Mouse (Mus musculus) forebrain, embryonic 15.5 days (tissue): Measurements from ENCODE around the gene Mrps12. TPM values are rescaled to one million over a fixed set of nuclear protein-coding genes. Genes with fewer than 3 reads are reported as not detected.

Experiments
- ATAC-seq: fragments of 200-750 bp; cut with Nextera tagmentation; replicated peaks from 2 replicates; pipeline ENCODE4 v1.8.0; 2017; ENCODE audit warnings: mild to moderate bottlenecking, moderate TSS enrichment, moderate library complexity
- H3K27ac ChIP-seq: fragments of 300-500 bp; sonication (generic); replicated peaks from 2 replicates; pipeline ENCODE4 v1.5.1; 2015; ENCODE audit warnings: mild to moderate bottlenecking, inconsistent platforms
- H3K27me3 ChIP-seq: fragments of 300-500 bp; sonication (generic); 2 replicates; pipeline ENCODE4 v1.6.1; 2015; ENCODE audit warnings: inconsistent platforms
- H3K36me3 ChIP-seq: fragments of 300-500 bp; sonication (generic); 2 replicates; pipeline ENCODE4 v1.6.1; 2015; ENCODE audit warnings: mild to moderate bottlenecking, inconsistent platforms
- H3K4me1 ChIP-seq: fragments of 300-500 bp; sonication (generic); 2 replicates; pipeline ENCODE4 v1.6.1; 2015; ENCODE audit warnings: inconsistent platforms
- H3K4me2 ChIP-seq: fragments of 300-500 bp; sonication (generic); replicated peaks from 2 replicates; pipeline ENCODE4 v1.6.1; 2015; ENCODE audit warnings: mild to moderate bottlenecking, inconsistent platforms
- H3K4me3 ChIP-seq: fragments of 300-500 bp; sonication (generic); 2 replicates; pipeline ENCODE4 v1.5.1; 2015; ENCODE audit warnings: mild to moderate bottlenecking, inconsistent platforms
- H3K9ac ChIP-seq: fragments of 300-500 bp; sonication (generic); replicated peaks from 2 replicates; pipeline ENCODE4 v1.6.1; 2015; ENCODE audit warnings: mild to moderate bottlenecking, inconsistent platforms
- H3K9me3 ChIP-seq: fragments of 300-500 bp; sonication (generic); 2 replicates; pipeline ENCODE4 v1.6.1; 2016; ENCODE audit warnings: inconsistent platforms
- WGBS: fragments of 180-500 bp; shearing (Covaris S2); methylation state at CpG from one replicate; pipeline ENCODE4 v1.1.7; 2015; ENCODE audit warnings: mixed read lengths; 5-methylcytosine and 5-hydroxymethylcytosine counted together
- polyA plus RNA-seq: library from polyadenylated mRNA; unstranded; fragments of >200 nt; fragmentation: Nextera tagmentation; extraction: Ambion mirVana; gene quantifications from 2 replicates; pipeline ENCODE4 v1.2.1, GENCODE M21; 2015

The Mrps12 gene
- polyA plus RNA-seq = 109 and 113 TPM in 2 replicates

DNA sequence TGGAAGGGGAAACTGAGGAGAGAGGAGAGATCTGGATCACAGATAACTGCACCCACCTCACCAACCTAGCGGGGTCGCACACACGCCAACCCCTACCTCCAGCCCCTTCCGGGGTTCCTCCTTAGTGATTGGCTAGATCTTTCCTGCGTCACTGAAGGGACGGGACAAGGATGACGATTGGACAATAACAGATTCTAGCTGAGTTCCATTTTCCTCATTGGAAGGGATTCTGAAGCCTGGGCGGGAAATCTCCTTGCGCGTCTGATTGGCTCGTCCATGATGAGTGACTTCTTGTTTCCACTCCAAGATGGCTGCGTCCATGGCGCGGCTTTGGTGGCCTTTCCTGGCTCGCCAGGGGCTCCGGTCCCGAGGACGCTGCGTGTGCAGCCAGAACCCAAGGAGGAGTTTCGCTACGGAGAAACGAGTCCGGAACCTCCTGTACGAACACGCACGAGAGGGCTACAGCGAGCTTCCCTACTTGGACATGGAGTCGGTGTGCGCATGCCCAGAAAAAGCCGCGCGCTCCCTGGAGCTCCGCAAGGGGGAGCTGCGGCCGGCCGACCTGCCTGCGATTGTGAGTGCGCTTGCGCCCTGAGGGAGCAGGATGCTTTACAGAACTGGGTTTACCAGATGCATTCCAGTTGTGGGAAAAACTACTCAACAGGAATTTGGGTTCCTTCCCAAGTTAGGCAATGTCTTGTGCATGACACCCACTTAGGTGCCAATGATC lies at the start of gene Mrps12, which contains the start of gene Sars2:
Mrps12 (minus strand) TSS at position 112 of the 730 bp plus-strand sequence.
Sars2 (plus strand) TSS at position 284 of the 730 bp plus-strand sequence.
- Histone ChIP-seq H3K4me1 (peaks cover 20% of the 10 kb centered on the region), H3K27me3 (no peaks in the 10 kb centered on the region), H3K9ac (peak within 1 kb of the TSS; percentile 80), H3K9me3 (no peaks in the 10 kb centered on the region), H3K36me3 (no peaks in the 10 kb centered on the region), H3K27ac (peak within 1 kb of the TSS; percentile 88), H3K4me3 (peak within 1 kb of the TSS; percentile 73), H3K4me2 (peak within 1 kb of the TSS; percentile 86)
- ATAC-seq = peak; percentile 99
- WGBS = under 1% methylated on average over 39 of the region's 39 CpGs

GRCm38 (mm10) chr7:28790066-28790806 lies 48.6 kb upstream of the Mrps12 start:
- Histone ChIP-seq H3K27me3 (no peaks in the 10 kb centered on the region), H3K4me1 (no peaks in the 10 kb centered on the region), H3K9me3 (no peaks in the 10 kb centered on the region), H3K27ac (no peak overlapping the region), H3K9ac (no peak overlapping the region), H3K4me2 (no peak overlapping the region), H3K36me3 (peaks cover 4% of the 10 kb centered on the region; the same call in 1 of the 2 replicates), H3K4me3 (no peak overlapping the region)
- WGBS = 49% methylated on average over 8 of the region's 8 CpGs
- no peak for ATAC-seq

DNA sequence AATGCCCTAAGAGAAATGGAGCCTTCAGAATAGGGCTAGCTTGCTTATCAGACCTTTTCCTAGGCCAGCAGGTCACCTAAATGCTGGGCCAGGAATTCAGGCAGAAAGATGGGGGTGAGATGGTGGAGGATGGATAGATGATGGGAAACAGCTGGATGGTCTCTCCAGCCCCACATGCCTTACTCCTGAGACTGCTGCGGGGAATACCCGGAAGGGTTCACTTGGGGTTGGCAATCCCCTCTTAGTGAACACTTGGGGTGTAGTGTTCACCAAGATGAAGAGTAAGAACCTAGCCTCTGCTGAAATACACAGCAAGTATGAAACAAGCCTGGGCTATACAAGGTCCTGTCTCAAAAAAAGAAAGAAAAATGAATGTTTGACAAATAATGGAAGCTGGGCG lies 47.6 kb upstream of the Mrps12 start:
- Histone ChIP-seq H3K27ac (no peak overlapping the region), H3K27me3 (no peaks in the 10 kb centered on the region), H3K9me3 (no peaks in the 10 kb centered on the region), H3K4me3 (no peak overlapping the region), H3K36me3 (peaks cover 4% of the 10 kb centered on the region; the same call in 1 of the 2 replicates), H3K4me1 (no peaks in the 10 kb centered on the region), H3K4me2 (no peak overlapping the region), H3K9ac (no peak overlapping the region)
- ATAC-seq = no peak
- WGBS = 82% methylated on average over 3 of the region's 3 CpGs

DNA sequence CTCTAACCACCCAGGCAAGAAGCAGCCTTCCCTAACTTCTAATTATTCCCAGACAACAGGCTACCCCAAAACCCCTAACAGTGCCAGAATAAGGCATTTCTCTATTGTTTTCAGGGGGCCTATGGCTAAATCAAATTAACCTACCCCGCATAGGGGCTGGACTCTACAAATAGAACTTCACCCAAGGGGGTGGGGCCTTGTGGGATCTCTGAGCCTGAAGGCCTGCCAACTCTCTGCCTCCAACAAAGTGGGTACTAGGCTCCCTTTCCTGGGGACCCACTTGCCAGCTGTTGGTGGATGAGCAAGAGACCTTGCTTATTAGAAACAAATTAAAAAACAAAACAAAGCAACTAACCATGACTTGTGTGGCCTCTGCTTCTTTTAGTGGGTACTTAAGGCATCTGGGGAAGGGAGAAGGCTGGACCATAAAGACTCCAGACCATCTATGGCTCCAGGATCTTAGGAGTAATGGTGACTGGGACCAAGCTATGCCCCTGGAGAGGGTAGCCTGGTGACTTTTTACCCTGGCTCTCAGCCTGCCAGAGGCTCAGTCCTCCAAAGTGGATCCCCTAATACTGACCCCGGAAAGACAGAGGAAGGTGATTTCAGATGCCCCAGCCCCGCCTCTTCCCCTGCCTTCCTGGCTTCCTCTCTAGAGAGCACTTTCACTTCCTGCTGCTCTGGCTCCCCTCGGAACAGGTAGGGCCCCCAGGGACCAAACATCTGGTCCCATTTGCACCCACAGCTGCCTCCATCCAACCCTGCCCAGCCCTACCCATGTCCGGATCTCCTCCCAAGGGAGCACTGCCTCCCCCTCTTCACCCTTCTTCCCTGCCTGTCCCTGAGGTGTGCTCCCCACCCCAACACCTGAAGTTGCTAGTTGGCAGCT lies 46.9 kb upstream of the Mrps12 start, which contains the start of gene Rinl:
Rinl (plus strand) TSS at position 663 of the 889 bp plus-strand sequence.
- Histone ChIP-seq H3K27ac (no peak within 1 kb of the TSS), H3K27me3 (no peaks in the 10 kb centered on the region), H3K9me3 (no peaks in the 10 kb centered on the region), H3K4me2 (no peak within 1 kb of the TSS), H3K4me3 (no peak within 1 kb of the TSS), H3K36me3 (peaks cover 4% of the 10 kb centered on the region; the same call in 1 of the 2 replicates), H3K9ac (no peak within 1 kb of the TSS), H3K4me1 (no peaks in the 10 kb centered on the region)
- no peak for ATAC-seq
- 79% methylated on average over 5 of the region's 5 CpGs for WGBS

GRCm38 (mm10) chr7:28787884-28788283 lies 46.3 kb upstream of the Mrps12 start:
- ATAC-seq = no peak
- Histone ChIP-seq H3K27ac (no peak overlapping the region), H3K27me3 (no peaks in the 10 kb centered on the region), H3K4me1 (no peaks in the 10 kb centered on the region), H3K4me2 (no peak overlapping the region), H3K36me3 (peaks cover 8% of the 10 kb centered on the region; the same call in 1 of the 2 replicates), H3K9me3 (no peaks in the 10 kb centered on the region), H3K9ac (no peak overlapping the region), H3K4me3 (no peak overlapping the region)
- WGBS = 92% methylated on average over 9 of the region's 9 CpGs

DNA sequence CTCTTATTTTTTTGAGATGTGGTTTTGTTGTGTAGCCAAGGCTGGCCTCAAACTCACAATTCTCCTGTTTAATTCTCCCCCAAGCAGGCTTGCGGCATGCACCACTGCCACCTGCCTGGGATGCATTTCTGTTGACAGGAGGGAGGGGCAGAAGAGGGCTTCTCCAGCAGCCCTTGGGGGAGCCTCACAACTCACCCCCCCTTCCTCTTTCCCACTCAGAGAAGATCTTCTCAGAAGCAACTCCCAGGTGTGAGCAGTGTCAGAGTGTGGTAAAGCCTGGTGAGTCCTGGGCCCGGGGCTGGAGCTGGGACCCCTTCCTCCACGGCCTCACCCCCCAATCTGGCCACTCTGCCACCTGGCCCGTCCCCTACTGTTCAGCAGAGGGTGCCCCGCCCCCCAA lies 43.5 kb upstream of the Mrps12 start:
- no peaks in the 10 kb centered on the region for H3K9me3 ChIP-seq
- H3K4me1 ChIP-seq = peaks cover 3% of the 10 kb centered on the region
- H3K36me3 ChIP-seq = peaks cover 16% of the 10 kb centered on the region; the same call in 1 of the 2 replicates
- H3K4me2 ChIP-seq = no peak overlapping the region
- H3K4me3 ChIP-seq = no peak overlapping the region
- WGBS = 74% methylated on average over 5 of the region's 5 CpGs
- no peaks in the 10 kb centered on the region for H3K27me3 ChIP-seq
- ATAC-seq = no peak
- no peak overlapping the region for H3K9ac ChIP-seq
- H3K27ac ChIP-seq = no peak overlapping the region

- no peak overlapping the region for H3K27ac ChIP-seq
- H3K27me3 ChIP-seq = no peaks in the 10 kb centered on the region
- peaks cover 4% of the 10 kb centered on the region for H3K4me1 ChIP-seq
- no peaks in the 10 kb centered on the region for H3K9me3 ChIP-seq
- no peak overlapping the region for H3K4me2 ChIP-seq
- 86% methylated on average over 8 of the region's 8 CpGs for WGBS
- H3K36me3 ChIP-seq = peaks cover 19% of the 10 kb centered on the region; the same call in 1 of the 2 replicates
- no peak overlapping the region for H3K9ac ChIP-seq
- no peak for ATAC-seq
- no peak overlapping the region for H3K4me3 ChIP-seq
These were observed 39.6 kb upstream of the Mrps12 start for GRCm38 (mm10) chr7:28781261-28781663.

- WGBS = 88% methylated on average over 7 of the region's 7 CpGs
- no peak overlapping the region for H3K4me3 ChIP-seq
- H3K27me3 ChIP-seq = no peaks in the 10 kb centered on the region
- peaks cover 21% of the 10 kb centered on the region; the same call in 1 of the 2 replicates for H3K36me3 ChIP-seq
- no peak overlapping the region for H3K4me2 ChIP-seq
- H3K27ac ChIP-seq = no peak overlapping the region
- no peak overlapping the region for H3K9ac ChIP-seq
- H3K4me1 ChIP-seq = peaks cover 4% of the 10 kb centered on the region
- no peaks in the 10 kb centered on the region for H3K9me3 ChIP-seq
- no peak for ATAC-seq
These were observed 39.2 kb upstream of the Mrps12 start for GRCm38 (mm10) chr7:28780857-28781256.

GRCm38 (mm10) chr7:28780067-28780658 lies 38.5 kb upstream of the Mrps12 start:
- no peak overlapping the region for H3K4me2 ChIP-seq
- peaks cover 22% of the 10 kb centered on the region; the same call in 1 of the 2 replicates for H3K36me3 ChIP-seq
- 43% methylated on average over 6 of the region's 6 CpGs for WGBS
- no peaks in the 10 kb centered on the region for H3K27me3 ChIP-seq
- H3K9ac ChIP-seq = no peak overlapping the region
- no peak overlapping the region for H3K4me3 ChIP-seq
- H3K27ac ChIP-seq = peak overlapping the region; percentile 55; the same call in 1 of the 2 replicates
- peak; percentile 65 for ATAC-seq
- no peaks in the 10 kb centered on the region for H3K9me3 ChIP-seq
- peaks cover 4% of the 10 kb centered on the region for H3K4me1 ChIP-seq

- ATAC-seq = no peak
- Histone ChIP-seq H3K36me3 (peaks cover 22% of the 10 kb centered on the region; the same call in 1 of the 2 replicates), H3K27me3 (no peaks in the 10 kb centered on the region), H3K4me2 (no peak overlapping the region), H3K4me1 (peaks cover 4% of the 10 kb centered on the region), H3K9ac (no peak overlapping the region), H3K9me3 (no peaks in the 10 kb centered on the region), H3K27ac (no peak overlapping the region), H3K4me3 (no peak overlapping the region)
- 88% methylated on average over 9 of the region's 9 CpGs for WGBS
These were observed 37.2 kb upstream of the Mrps12 start for GRCm38 (mm10) chr7:28778825-28779224.

DNA sequence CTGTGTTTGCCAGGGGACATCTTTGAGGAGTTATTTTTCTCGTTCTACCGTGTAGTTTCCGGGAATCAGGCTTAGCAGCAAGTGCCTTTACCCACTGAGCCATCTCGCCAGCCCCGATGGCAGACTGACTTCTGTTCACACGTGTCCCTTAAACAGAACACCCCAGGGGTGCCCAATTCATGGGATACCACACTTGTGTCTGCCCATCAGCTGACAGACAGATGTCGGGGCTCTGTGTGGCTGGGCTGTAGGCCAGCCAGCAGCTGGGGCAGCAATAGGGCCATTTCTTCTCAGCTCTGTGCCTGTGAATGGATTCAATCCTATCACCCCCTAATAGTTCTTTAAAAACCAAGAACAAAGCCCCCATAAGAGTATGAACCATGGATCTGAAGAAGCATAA lies 33.5 kb upstream of the Mrps12 start:
- no peak overlapping the region for H3K27ac ChIP-seq
- no peak overlapping the region for H3K9ac ChIP-seq
- no peaks in the 10 kb centered on the region for H3K9me3 ChIP-seq
- H3K4me1 ChIP-seq = peaks cover 1% of the 10 kb centered on the region
- H3K36me3 ChIP-seq = 0 out of 2 replicates have a peak, but pooled peaks cover 10% of the 10 kb centered on the region
- ATAC-seq = no peak
- WGBS = 81% methylated on average over 7 of the region's 7 CpGs
- H3K27me3 ChIP-seq = no peaks in the 10 kb centered on the region
- no peak overlapping the region for H3K4me2 ChIP-seq
- no peak overlapping the region for H3K4me3 ChIP-seq
